Mouse (Mus musculus) ovary, postnatal 10 days (tissue): ENCODE data around the gene Tchhl1.
A peak's percentile ranks its signal among the peaks of the same experiment; 100 is the strongest.
"Not testable (repeated sequence)": the region's sequence is repeated elsewhere in the genome, so short reads cannot be mapped to it uniquely, and the experiment has no call there.

ENCODE experiments used
- DNase-seq: peaks from one replicate; pipeline ENCODE4 v3.0.0; 2022; ENCODE audit warnings: low spot score

The Tchhl1 gene

DNA sequence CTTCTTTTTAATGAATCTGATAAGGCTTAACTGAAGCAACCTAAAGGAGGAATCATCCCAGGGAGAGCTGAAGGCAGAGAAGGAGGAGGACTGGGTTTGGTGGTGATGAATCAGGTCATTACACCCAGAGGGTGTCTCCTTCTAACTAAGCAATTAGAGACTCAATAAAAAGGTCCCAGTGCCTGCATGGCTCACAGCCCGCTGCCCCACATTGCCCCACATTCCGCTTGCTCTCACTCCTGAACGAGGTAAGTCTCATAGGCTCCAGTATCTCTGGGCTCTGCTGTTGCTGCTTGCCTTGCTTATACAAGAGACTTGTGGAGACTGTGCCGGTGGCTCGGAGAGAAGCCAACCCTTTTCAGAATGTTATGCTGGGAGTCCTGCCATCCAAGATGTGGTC, at the start of gene Tchhl1:
Tchhl1 (plus strand) TSS at position 194 of the 400 bp plus-strand sequence.
- DNase-seq = no peak

DNA sequence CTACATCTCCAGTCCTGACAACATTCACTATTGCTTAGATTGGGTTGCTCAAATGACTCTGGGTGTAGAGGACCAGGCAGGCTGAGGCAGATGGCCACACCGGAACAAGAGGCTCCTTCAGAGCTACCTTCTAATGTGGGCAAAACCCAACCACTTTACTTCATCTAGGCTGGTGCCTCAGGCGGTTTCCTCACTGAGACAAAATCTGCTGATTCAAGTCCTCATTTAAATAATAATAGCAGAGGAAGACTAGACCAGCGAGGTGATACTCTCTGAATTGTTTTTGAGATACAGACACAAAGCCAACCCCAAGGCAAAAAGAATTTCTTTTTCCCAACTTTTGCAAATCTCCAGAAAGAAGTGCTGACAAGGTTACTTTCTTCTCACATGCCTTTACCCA, 36.9 kb upstream of the Tchhl1 start:
- DNase-seq = no peak

DNA sequence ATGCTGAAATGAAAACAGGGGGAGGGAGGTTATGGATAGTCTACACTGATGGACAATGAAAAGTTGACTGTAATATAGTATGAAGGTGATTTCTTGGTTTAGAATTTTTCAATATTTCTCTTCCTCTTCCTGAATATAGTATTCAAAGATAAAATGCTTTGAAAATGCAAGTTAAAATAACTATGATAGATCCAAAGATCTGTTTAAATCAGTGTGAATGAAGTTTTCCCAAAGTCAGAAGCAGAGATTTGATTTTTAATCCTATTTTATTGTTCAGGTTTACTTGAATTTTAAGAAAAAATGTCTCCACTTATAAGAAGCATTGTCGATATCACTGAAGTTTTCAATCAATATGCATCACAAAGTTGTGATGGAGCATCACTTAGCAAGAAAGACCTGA, 26.5 kb upstream of the Tchhl1 start, which contains the start of gene Tchh:
Tchh (plus strand) TSS at position 301 of the 400 bp plus-strand sequence.
- DNase-seq = no peak

DNA sequence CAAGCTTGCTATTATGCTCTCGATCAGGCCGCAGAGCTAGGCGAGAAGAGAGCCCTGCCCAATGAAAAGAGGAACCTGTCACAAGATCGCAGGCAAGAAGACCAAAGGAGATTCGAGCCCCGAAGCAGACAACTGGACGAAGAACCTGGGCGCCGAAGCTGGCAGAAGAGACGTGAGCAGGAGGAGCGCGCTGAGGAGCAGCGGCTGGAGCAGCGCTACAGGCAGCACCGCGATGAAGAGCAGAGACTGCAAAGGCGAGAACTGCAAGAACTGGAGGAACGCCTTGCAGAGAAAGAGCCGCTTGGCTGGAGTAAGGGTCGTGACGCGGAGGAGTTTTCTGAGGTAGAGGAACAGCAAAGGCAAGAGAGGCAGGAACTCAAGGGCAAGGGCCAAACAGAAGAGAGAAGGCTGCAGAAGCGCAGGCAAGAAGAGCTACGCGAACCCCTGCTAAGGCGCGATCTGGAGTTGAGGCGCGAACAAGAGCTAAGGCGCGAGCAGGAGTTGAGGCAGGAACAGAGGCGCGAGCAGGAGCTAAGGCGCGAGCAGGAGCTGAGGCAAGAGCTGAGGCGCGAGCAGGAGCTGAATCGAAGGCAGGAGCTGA, 25.0 kb upstream of the Tchhl1 start:
- DNase-seq = peak; percentile 4

DNA sequence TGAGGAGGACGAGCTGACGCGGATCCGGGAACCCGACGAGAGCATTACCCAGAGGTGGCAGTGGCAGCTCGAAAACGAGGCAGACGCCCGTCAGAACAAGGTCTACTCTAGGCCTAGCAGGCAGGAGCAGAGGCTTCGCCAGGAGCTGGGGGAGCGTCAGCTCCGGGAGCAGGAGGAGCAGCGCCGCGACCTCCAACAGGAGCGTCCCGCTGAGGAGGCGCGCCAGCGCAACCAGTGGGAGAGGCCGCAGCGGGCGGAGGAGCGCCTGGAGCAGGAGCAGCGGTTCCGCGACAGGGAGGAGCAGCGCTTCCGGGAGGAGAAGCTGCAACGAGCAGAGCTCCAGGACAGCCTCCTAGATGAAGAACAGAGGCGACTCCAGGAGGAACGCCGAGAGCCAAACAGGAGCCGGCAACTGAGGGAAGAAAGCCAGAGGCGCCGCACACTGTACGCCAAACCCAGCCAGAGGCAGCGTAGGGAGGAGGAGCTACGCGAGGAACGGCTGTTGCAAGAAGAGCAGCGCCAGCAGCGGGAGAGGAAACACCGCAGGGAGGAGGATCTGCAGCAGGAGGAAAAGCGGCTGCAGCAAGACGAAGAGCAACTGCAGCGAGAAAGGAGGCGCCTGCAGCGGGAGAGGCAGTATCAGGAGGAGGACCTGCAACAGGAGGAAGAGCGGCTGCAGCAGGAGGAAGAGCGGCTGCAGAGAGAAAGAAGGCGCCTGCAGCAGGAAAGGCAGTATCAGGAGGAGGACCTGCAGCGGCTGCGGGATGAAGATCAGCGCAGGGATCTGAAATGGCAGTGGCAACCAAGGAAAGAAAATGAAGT, 24.0 kb upstream of the Tchhl1 start:
- peak; percentile 47 for DNase-seq

DNA sequence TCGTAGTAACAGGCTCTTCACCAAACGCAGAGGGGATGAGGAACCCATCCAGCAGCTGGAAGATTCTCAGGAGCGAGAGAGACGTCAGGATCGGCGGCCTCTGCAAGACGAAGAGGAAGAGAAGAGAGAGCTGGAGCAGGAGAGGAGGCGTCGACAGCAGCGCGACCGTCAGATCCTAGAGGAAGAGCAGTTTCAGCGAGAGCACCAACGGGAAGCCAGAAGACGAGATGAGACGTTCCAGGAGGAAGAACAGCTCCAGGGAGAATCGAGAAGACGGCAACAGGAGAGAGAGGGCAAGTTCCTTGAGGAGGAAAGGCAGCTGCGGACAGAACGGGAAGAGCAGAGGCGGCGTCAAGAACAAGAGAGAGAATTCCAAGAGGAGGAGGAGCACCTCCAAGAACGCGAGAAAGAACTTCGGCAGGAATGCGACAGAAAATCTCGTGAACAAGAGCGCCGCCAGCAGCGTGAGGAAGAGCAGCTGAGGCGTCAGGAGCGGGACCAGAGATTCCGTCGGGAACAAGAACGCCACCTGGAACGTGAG, 23.3 kb upstream of the Tchhl1 start:
- peak; percentile 5 for DNase-seq

DNA sequence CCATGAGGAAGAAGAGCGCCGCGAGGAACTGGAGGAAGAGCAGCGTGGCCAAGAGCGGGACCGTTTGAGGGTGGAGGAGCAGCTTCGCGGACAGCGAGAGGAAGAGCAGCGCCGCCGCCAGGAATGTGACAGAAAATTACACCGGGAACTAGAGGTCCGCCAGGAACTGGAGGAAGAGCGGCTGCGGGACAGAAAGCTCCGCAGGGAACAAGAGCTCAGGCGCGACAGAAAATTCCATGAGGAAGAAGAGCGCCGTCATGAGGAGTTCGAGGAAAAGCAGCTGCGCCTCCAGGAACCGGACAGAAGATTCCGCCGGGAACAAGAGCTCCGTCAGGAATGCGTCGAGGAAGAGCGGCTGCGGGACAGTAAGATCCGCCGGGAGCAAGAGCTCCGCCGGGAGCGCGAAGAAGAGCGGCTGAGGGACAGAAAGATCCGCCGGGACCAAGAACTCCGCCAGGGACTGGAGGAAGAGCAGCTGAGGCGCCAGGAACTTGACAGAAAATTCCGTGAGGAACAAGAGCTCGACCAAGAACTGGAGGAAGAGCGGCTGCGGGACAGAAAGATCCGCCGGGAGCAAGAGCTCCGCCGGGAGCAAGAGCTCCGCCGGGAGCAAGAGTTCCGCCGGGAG, 22.3 kb upstream of the Tchhl1 start:
- peak; percentile 2 for DNase-seq

DNA sequence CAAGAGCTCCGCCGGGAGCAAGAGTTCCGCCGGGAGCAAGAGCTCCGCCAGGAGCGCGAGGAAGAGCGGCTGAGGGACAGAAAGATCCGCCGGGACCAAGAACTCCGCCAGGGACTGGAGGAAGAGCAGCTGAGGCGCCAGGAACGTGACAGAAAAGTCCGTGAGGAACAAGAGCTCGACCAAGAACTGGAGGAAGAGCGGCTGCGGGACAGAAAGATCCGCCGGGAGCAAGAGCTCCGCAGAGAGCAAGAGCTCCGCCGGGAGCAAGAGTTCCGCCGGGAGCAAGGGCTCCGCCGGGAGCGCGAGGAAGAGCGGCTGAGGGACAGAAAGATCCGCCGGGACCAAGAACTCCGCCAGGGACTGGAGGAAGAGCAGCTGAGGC, 21.8 kb upstream of the Tchhl1 start:
- DNase-seq = peak; percentile 1

DNA sequence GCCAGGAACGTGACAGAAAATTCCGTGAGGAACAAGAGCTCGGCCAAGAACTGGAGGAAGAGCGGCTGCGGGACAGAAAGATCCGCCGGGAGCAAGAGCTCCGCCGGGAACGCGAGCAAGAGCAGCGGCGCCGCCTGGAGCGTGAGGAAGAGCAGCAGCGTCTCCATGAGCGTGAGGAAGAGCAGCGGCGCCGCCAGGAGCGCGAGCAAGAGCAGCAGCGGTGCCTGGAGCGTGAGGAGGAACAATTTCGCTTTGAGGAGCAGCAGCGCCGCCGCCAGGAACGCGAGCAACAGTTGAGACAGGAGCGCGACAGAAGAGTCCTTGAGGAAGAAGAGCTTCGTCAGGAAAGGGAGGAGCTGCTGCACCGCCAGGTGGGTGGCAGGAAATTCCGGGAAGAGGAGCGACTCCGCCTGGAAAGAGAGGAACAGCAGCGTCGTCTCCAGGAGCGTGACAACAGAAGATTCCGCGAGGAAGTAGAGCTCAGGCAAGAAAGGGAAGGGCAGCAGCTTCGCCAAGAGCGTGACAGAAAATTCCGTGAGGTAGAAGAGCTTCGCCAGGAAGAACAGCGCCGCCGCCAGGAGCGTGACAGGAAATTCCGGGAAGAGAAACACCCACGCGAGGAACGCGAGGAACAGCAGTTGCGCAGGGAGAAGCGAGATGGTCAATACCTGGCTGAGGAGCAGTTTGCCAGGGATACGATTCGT, 21.3 kb upstream of the Tchhl1 start:
- DNase-seq = peak; percentile 10

DNA sequence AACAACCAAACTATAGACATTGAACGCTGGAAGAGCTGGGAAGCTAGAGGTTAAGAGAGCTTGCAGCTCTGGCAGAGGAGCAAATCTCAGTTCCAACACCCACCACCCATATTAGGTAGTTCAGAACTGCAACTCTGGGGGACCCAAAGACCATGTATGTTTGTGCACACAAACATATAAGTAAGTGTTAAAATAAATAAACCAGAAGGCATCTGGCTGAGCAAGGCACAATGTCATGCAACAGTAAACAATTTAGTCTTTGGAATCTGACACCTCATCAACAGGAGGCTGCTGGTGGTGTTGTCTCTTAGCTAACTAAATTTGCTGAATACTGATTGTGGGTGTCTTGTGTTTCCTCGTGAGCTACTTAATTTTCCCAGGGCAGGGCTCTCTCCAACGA, 2.0 kb upstream of the Tchhl1 start:
- DNase-seq = no peak

DNA sequence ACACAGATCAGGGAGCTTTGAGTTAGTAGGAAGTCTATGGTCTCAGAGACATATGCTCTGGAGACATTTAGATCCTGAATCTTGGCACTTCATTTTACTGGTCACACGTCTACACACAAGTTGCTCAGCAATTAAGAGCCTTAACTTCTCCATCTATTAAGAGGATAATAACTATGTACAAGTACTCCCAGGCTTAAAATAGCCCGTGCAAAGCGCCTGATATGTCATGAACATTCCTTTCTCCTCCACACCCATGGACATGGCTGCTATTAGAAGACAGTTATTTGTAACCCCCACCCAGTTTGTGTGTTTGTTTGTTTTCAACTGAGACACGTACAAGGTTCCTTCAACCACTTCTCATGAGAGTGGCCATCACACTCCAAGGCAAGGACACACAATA, 1.4 kb upstream of the Tchhl1 start:
- DNase-seq = no peak

DNA sequence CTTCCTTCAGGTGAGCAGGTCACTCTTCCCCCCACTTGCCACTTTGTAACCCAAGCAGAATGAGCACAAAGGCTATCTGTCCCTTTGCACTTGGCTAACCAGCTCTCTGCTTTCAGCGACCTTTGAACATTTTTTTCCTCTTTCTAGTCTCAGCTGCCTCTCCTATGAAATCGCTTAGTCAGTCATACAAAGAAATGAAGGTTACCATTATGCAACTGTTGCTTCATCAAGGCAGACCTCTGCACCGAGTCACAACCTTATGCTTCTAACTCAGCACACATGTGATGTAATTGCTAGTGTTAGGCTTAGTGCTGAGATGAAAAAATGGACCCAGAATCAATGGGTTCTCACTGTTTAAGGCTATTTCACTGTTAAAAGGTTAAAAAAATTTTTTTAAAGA, 1.1 kb downstream of the Tchhl1 start:
- DNase-seq = no peak

DNA sequence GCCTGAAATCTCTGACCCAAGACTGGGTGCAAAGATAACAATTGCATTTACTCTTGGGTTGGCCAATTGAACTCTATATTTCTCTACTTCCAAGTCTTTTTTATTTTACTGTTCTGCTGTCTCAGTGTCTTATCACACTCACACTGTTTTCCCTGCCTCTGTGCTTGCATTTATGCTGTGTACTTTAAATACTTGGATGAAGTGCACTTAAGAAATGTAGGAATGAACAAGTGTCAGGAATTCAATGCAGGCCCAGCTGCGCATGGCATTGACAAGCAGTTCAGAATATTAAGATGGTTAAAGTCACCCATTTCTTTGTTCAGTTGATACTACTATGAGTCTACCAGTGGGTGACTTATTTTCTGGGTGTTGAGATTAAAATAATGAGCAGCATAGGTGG, 11.5 kb downstream of the Tchhl1 start:
- no peak for DNase-seq

DNA sequence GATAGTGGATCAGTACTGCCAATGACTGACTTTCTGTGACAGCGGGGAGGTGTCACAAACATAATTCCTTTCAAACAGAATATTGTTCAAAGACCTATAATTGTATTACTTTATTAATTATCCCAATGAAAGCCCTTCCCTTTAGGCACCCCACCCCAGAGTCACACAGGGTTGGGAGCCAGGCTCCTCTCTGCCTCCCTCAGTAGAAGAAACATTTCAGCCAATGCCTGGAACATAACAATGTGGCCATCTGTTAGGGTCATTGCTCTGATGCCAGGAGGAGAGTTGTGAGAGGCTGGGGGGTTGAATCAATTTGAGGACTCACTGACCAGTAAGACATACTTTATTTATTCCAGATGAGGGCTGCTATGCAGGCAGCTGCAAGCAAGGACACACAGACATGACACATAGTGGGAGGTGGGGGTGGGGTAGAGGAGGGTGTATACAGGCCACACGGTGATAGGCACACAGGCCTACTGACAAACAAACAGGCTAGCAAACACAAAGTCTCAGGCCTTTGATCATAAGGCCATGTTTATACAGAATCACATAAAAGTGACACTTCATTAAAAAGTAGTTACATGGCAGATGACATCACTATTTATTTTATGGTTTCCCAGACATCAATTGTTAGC, 13.5 kb downstream of the Tchhl1 start:
- no peak for DNase-seq

DNA sequence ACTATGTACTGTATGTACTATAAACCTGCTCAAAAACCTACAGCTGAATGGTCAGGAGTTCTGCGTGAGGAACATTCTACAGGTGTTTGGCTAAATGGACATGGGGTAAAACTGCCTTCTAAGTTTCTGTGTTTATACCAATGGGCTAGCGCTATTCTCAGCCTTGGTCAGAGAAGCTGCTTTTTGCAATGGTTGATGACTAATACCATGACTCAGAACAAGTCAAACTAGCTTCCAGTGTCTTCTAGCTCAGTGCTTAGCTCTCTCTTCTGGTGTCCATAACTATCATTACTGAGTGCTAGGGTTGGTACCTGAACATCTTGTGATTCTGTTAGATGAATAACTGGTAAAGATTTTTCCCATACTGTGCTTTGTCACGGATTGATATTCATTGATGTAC, 17.1 kb downstream of the Tchhl1 start:
- DNase-seq = no peak

DNA sequence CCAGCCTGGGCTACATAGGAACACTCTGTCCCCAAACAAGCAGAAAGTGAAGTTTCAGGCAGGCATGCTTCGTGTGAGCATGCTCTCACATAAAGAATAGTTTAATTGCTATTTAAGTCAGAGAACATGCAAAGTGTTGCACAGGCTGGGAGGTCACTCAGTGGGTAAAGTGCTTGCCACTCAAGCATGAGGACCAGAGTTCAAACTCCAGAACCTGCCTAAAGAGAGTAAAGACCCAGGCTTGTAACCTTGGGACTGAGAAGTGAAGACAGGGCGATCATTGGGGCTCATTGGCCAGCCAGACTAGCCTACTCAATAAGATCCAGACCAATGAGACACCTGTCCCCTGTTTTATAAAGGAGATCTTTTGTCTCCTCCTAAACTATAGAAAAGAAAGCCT, 20.0 kb downstream of the Tchhl1 start:
- no peak for DNase-seq

DNA sequence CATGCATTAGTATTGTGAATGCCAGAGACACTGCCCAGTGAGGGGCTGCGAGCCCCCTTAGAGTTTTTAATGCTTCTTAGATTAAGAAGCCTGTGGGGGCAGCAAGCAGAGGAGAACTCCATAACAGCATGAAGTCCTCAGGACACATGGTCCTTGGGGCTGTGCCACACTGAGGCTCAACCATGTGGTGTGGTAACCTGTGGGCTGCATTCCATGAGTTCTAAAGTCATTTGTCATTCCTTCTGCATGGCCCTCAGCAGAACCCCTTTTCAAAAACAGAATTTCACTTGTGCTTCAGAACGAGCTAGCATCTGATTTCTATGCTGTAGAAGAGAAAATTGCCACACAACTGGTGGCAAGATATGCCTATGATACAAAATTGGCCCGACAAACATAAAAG, 23.6 kb downstream of the Tchhl1 start:
- no peak for DNase-seq

DNA sequence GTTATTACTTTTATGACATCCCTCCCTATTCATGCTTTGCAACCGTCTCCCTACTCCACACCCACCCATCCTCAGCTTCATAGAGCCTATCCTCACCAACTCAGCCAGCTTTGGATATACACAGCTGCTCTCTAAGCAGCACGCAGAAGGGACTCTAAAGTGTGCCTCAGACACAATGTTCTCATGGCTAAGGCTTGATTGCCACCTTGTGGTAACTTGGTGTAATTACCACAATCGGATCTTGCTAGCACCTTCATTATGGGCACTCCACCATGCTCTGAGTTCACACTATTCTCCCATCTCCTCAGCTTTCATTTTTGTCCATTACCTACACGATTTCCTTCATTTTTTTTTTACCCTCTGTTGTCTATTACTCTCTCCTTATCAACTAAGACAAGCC, 25.4 kb downstream of the Tchhl1 start:
- no peak for DNase-seq

DNA sequence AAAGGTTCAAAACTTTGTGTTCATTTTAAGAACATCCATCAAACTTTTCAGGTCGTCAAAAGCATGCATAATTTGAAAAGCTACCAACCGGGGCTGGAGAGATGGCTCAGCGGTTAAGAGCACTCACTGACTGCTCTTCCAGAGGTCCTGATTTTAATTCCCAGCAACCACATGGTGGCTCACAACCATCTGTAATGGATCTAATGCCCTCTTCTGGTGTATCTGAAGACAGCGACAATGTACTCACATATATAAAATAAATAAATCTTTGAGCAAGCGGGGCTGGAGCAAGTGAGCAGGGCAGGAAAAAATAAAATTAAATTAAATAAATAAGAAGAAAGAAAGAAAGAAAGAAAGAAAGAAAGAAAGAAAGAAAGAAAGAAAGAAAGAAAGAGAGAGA, 26.2 kb downstream of the Tchhl1 start:
- DNase-seq = not testable (repeated sequence)

DNA sequence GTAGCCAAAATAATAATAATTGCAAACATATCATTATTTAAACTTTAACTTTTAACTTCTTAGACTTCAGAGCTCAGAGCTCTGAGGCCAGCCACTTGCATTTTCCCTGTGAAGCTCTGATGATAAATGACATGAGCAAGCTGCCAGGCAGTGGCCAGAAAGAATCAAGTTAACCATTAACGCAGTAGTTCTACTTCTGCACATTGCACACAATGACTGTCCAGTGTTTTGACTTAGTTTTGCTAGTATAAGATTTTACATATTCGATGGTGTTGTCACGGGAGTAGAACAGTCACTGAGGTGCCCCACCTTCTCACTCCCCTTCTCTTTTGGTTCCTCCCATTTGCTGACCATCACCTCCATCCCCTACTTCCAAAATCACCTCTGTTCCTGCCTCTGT, 28.6 kb downstream of the Tchhl1 start:
- no peak for DNase-seq

DNA sequence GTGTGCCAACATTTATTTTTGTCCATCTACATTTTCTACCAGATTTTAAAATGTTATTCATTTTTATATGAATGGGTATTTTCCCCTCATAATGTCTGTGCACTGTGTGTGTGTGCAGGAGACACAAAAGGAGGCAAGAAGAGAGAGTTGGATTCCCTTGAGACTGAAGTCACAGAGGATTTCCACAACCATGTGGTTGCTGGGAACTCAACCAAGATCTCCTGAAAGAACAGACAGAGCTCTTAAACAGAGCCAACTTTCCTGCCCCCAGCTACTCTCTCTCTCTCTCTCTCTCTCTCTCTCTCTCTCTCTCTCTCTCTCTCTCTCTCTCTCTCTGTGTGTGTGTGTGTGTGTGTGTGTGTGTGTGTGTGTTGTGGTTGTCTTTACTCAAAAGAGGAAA, 30.6 kb downstream of the Tchhl1 start:
- DNase-seq = no peak
